Mouse (Mus musculus): ENCODE results near the gene Epha1.

Gene Epha1

DNA sequence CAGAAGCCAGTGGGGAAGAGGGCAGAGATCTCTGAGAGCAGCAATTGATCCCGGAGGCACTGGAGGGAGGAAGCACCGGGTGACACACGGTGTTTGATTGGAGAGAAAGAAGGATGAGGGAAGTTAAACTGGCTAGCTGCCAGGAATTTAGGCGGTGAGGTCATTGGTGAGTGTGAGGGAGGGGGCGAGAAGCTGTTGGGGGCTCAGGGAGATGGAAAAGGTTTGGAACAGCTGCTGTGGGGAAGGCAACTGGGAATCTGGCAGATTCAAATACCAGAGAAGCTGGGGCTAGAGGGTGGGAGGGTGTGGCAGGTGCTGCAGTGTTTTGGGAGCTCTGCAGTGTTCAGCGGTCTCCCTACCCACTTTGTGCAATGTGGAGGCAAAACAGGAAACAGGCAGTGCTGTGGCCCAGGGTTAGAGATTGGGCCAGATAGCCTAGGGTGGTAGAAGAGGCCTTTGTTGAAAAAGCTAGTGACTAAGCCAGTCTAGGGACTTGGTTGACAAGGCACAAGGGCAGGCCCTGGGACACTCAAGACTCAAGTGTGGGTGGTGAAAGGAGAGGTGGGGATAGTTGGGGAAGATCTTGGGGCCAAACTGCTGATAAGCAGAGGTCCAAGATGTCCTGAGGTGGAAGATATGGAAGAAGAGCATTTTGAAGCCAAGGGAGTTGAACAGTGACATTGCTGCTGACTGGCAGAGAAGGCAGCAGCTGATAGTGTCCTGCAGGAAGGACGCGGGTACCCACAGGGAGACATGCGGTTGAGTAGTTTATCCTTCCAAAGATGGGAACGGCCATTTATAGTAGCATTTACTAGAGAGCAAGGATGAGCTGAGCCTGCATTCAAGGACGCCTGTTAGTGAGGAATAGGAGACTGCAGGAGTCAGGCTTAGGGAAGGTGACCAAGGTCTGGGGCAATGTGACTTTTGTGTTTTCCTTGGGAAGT, 18.7 kb downstream of the Epha1 start:
- no peak for DNase-seq (ENCODE audit: low spot score)

DNA sequence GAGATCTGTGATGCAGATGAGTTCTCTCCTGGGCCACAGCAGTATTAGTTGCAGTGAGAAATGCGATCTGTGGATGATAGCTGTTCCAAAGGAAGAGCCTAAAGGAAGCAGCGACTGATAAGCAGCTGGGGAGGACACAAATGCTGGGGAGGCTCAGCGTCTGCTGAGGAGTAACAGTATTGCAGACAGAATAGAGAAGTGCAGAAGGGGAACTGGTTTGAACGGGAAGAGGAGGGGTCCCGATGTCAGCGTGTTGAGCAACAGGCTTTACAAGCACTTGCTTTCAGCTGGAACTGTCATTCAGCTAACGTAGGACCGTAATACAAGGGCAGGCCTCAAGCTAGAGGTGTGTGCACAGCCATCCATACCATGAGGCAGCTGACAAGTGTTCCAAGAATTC, 19.9 kb downstream of the Epha1 start:
- DNase-seq (ENCODE audit: low spot score) = no peak

GRCm38 (mm10) chr6:42352486-42352846, 20.6 kb downstream of the Epha1 start:
- no peak for DNase-seq (ENCODE audit: low spot score)

GRCm38 (mm10) chr6:42351776-42352485, 21.1 kb downstream of the Epha1 start:
- DNase-seq (ENCODE audit: low spot score) = no peak

GRCm38 (mm10) chr6:42350968-42351775, 21.9 kb downstream of the Epha1 start:
- no peak for DNase-seq (ENCODE audit: low spot score)

GRCm38 (mm10) chr6:42350021-42350967, 22.8 kb downstream of the Epha1 start:
- DNase-seq (ENCODE audit: low spot score) = peak; percentile 71

- peak; percentile 97 for DNase-seq (ENCODE audit: low spot score)
Observed at GRCm38 (mm10) chr6:42349426-42350020, 23.5 kb downstream of the Epha1 start, which contains the start of gene Zyx. Gene Zyx (plus strand): TSS chr6:42349630.

GRCm38 (mm10) chr6:42349006-42349425, 24.1 kb downstream of the Epha1 start:
- DNase-seq (ENCODE audit: low spot score) = peak; percentile 89

- no peak for DNase-seq (ENCODE audit: low spot score)
Observed at GRCm38 (mm10) chr6:42348281-42349005, 24.6 kb downstream of the Epha1 start.

- DNase-seq (ENCODE audit: low spot score) = no peak
Observed at GRCm38 (mm10) chr6:42344255-42344654, 28.8 kb downstream of the Epha1 start.

GRCm38 (mm10) chr6:42343361-42344120, 29.5 kb downstream of the Epha1 start:
- DNase-seq (ENCODE audit: low spot score) = no peak

DNA sequence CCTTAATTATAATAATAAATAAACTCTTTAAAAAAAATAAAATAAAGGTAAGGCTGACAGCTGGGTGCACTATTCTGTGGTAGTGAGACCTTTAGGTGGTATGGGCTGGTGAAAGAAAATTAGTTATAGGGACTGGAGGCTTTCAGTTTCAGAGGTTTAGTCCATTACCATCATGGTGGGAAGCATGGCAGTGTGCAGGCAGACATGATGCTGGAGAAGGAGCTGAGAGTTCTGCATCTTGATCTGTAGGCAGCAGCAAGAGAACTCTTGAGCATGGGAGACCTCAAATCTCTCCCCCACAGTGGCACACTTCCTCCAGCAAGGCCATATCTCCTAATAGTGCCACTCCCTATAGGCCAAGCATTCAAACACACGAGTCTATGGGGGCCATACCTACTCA, 30.9 kb downstream of the Epha1 start:
- no peak for DNase-seq (ENCODE audit: low spot score)

- peak; percentile 60 for DNase-seq (ENCODE audit: low spot score)
Observed at GRCm38 (mm10) chr6:42339981-42340380, 33.1 kb downstream of the Epha1 start.

- DNase-seq (ENCODE audit: low spot score) = no peak
Observed at GRCm38 (mm10) chr6:42339189-42339588, 33.9 kb downstream of the Epha1 start.

DNA sequence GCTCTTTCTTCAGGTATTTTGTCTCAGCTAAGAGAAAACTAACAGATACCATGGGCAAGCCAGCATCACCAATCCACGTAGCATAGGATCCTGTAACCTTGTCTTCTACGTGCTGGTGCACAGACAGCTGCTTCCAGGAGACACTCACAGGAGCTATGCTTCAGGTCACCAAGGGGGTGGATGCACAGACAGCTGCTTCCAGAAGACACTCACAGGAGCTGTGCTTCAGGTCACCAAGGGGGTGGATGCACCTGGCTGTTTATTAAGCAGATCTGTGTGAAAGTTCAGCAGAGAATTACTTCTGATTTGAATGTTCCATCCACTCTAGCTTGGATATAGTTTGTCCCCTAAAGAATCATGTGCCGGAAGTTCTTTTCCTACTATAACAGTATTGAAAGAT, 42.1 kb downstream of the Epha1 start:
- no peak for DNase-seq (ENCODE audit: low spot score)

DNA sequence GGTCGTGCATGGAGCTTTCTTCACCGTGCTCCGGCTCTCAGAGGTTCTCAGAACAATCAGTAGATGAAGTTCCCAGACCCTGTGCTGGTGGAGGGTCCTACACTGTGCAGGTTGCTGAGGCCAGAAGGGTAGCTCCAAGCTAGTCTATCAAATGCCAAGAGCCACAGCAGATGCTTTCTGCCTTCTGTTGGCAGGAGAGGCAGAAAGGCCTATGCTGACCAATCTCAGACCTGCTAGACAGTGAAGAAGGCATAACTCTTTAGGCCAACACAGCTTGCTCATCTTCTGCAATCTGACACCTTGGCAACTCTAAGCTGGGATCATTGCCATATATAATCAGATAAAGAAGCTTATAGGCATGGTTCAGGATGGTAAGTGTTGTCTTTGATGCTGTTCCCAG, 42.9 kb downstream of the Epha1 start:
- no peak for DNase-seq (ENCODE audit: low spot score)

GRCm38 (mm10) chr6:42328757-42329156, 44.3 kb downstream of the Epha1 start:
- DNase-seq (ENCODE audit: low spot score) = no peak

DNA sequence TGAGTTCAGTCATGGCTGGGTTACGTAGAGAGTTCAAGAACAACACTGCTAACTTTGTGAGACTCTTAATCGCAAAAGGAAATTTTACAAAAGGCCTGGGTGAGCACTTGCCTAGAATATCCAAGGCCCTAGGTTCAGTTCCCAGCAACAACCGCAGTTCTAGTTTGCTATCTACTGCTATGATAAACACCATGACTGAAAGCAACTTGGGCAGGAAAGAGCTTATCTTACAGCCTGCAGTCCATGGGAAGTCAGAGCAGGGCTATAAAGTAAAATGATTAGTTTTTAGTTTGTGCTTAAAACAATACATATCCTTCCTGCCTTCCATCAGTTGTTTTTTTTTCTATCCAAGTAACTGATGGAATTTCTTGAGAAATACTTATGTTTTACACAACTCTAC, 46.6 kb downstream of the Epha1 start:
- no peak for DNase-seq (ENCODE audit: low spot score)

- peak; percentile 86 for DNase-seq (ENCODE audit: low spot score)
Observed at GRCm38 (mm10) chr6:42325268-42325609, 47.8 kb downstream of the Epha1 start.

All from adipocyte (in vitro differentiated cells).